Mouse (Mus musculus): ENCODE data around the gene Slc16a7. TPM values are rescaled to one million over a fixed set of nuclear protein-coding genes. Genes with fewer than 3 reads are reported as not detected.

Slc16a7 gene
- polyA plus RNA-seq, 1 experiment from 2014 or later: 5.6 TPM

GRCm38 (mm10) chr10:125266322-125266721 lies 122.9 kb downstream of the Slc16a7 start:
- Histone ChIP-seq H3K4me3 (no peak overlapping the region), H3K36me3 (no peaks in the 10 kb centered on the region), H3K4me1 (no peaks in the 10 kb centered on the region), H3K9ac (no peak overlapping the region), H3K27ac (no peak overlapping the region), H3K27me3 (no peaks in the 10 kb centered on the region), H3K4me2 (replicated peaks) (no peak overlapping the region), H3K9me3 (no peaks in the 10 kb centered on the region)
- 73% methylated on average over 4 of the region's 4 CpGs for WGBS
- no peak for ATAC-seq (ENCODE audit: insufficient number of reproducible peaks, insufficient read depth, low FRiP score, low TSS enrichment)

GRCm38 (mm10) chr10:125265901-125266300 lies 123.4 kb downstream of the Slc16a7 start:
- Histone ChIP-seq H3K4me3 (no peak overlapping the region), H3K27ac (no peak overlapping the region), H3K36me3 (no peaks in the 10 kb centered on the region), H3K9me3 (no peaks in the 10 kb centered on the region), H3K27me3 (no peaks in the 10 kb centered on the region), H3K4me1 (no peaks in the 10 kb centered on the region), H3K4me2 (replicated peaks) (no peak overlapping the region), H3K9ac (no peak overlapping the region)
- WGBS: 42% methylated on average over 9 of the region's 9 CpGs
- no peak for ATAC-seq (ENCODE audit: insufficient number of reproducible peaks, insufficient read depth, low FRiP score, low TSS enrichment)

- Histone ChIP-seq H3K9me3 (no peaks in the 10 kb centered on the region), H3K27me3 (no peaks in the 10 kb centered on the region), H3K27ac (no peak overlapping the region), H3K4me3 (no peak overlapping the region), H3K36me3 (no peaks in the 10 kb centered on the region), H3K9ac (no peak overlapping the region), H3K4me1 (no peaks in the 10 kb centered on the region), H3K4me2 (replicated peaks) (no peak overlapping the region)
- WGBS: 85% methylated on average over 14 of the region's 14 CpGs
- no peak for ATAC-seq (ENCODE audit: insufficient number of reproducible peaks, insufficient read depth, low FRiP score, low TSS enrichment)
Measured at GRCm38 (mm10) chr10:125265467-125265866, 123.8 kb downstream of the Slc16a7 start.

- H3K9me3 ChIP-seq: no peaks in the 10 kb centered on the region
- no peaks in the 10 kb centered on the region for H3K36me3 ChIP-seq
- H3K4me2 ChIP-seq (replicated peaks): no peak overlapping the region
- H3K4me1 ChIP-seq: no peaks in the 10 kb centered on the region
- no peak overlapping the region for H3K4me3 ChIP-seq
- ATAC-seq (ENCODE audit: insufficient number of reproducible peaks, insufficient read depth, low FRiP score, low TSS enrichment): no peak
- no peak overlapping the region for H3K9ac ChIP-seq
- no peaks in the 10 kb centered on the region for H3K27me3 ChIP-seq
- 61% methylated on average over 4 of the region's 4 CpGs for WGBS
- H3K27ac ChIP-seq: no peak overlapping the region
Measured at GRCm38 (mm10) chr10:125264938-125265337, 124.3 kb downstream of the Slc16a7 start.

- Histone ChIP-seq H3K36me3 (no peaks in the 10 kb centered on the region), H3K4me3 (no peak overlapping the region), H3K9me3 (no peaks in the 10 kb centered on the region), H3K27me3 (no peaks in the 10 kb centered on the region), H3K9ac (no peak overlapping the region), H3K27ac (no peak overlapping the region), H3K4me2 (replicated peaks) (no peak overlapping the region), H3K4me1 (no peaks in the 10 kb centered on the region)
- no peak for ATAC-seq (ENCODE audit: insufficient number of reproducible peaks, insufficient read depth, low FRiP score, low TSS enrichment)
- 95% methylated on average over 4 of the region's 4 CpGs for WGBS
Measured at GRCm38 (mm10) chr10:125255904-125256303, 133.4 kb downstream of the Slc16a7 start.

- Histone ChIP-seq H3K9me3 (no peaks in the 10 kb centered on the region), H3K27ac (no peak overlapping the region), H3K4me3 (no peak overlapping the region), H3K9ac (no peak overlapping the region), H3K4me2 (replicated peaks) (no peak overlapping the region), H3K4me1 (no peaks in the 10 kb centered on the region), H3K36me3 (no peaks in the 10 kb centered on the region), H3K27me3 (no peaks in the 10 kb centered on the region)
- 74% methylated on average over 2 of the region's 2 CpGs for WGBS
- ATAC-seq (ENCODE audit: insufficient number of reproducible peaks, insufficient read depth, low FRiP score, low TSS enrichment): no peak
Measured at GRCm38 (mm10) chr10:125214536-125214935, 174.7 kb downstream of the Slc16a7 start.

GRCm38 (mm10) chr10:125213805-125214204 lies 175.5 kb downstream of the Slc16a7 start:
- H3K27me3 ChIP-seq: no peaks in the 10 kb centered on the region
- no peak overlapping the region for H3K4me2 ChIP-seq (replicated peaks)
- H3K9ac ChIP-seq: no peak overlapping the region
- H3K9me3 ChIP-seq: no peaks in the 10 kb centered on the region
- H3K4me1 ChIP-seq: no peaks in the 10 kb centered on the region
- no peak for ATAC-seq (ENCODE audit: insufficient number of reproducible peaks, insufficient read depth, low FRiP score, low TSS enrichment)
- 90% methylated on average over 3 of the region's 3 CpGs for whole genome bisulfite sequencing
- no peak overlapping the region for H3K27ac ChIP-seq
- no peaks in the 10 kb centered on the region for H3K36me3 ChIP-seq
- no peak overlapping the region for H3K4me3 ChIP-seq

GRCm38 (mm10) chr10:125187544-125187943 lies 201.7 kb downstream of the Slc16a7 start:
- 66% methylated on average over 5 of the region's 5 CpGs for WGBS
- Histone ChIP-seq H3K9me3 (no peaks in the 10 kb centered on the region), H3K27me3 (no peaks in the 10 kb centered on the region), H3K4me3 (no peak overlapping the region), H3K4me1 (no peaks in the 10 kb centered on the region), H3K36me3 (no peaks in the 10 kb centered on the region), H3K27ac (no peak overlapping the region), H3K4me2 (replicated peaks) (no peak overlapping the region), H3K9ac (no peak overlapping the region)
- no peak for ATAC-seq (ENCODE audit: insufficient number of reproducible peaks, insufficient read depth, low FRiP score, low TSS enrichment)

- no peak overlapping the region for H3K4me3 ChIP-seq
- H3K9me3 ChIP-seq: no peaks in the 10 kb centered on the region
- no peaks in the 10 kb centered on the region for H3K27me3 ChIP-seq
- no peaks in the 10 kb centered on the region for H3K36me3 ChIP-seq
- H3K27ac ChIP-seq: no peak overlapping the region
- no peak overlapping the region for H3K4me2 ChIP-seq (replicated peaks)
- no peak overlapping the region for H3K9ac ChIP-seq
- ATAC-seq (ENCODE audit: insufficient number of reproducible peaks, insufficient read depth, low FRiP score, low TSS enrichment): no peak
- 89% methylated on average over 4 of the region's 4 CpGs for WGBS
- no peaks in the 10 kb centered on the region for H3K4me1 ChIP-seq
Measured at GRCm38 (mm10) chr10:125185387-125185786, 203.9 kb downstream of the Slc16a7 start.

GRCm38 (mm10) chr10:125184146-125184545 lies 205.1 kb downstream of the Slc16a7 start:
- no peaks in the 10 kb centered on the region for H3K4me1 ChIP-seq
- 31% methylated on average over 5 of the region's 5 CpGs for whole genome bisulfite sequencing
- no peak overlapping the region for H3K9ac ChIP-seq
- H3K9me3 ChIP-seq: no peaks in the 10 kb centered on the region
- ATAC-seq (ENCODE audit: insufficient number of reproducible peaks, insufficient read depth, low FRiP score, low TSS enrichment): no peak
- H3K4me3 ChIP-seq: no peak overlapping the region
- no peak overlapping the region for H3K4me2 ChIP-seq (replicated peaks)
- no peaks in the 10 kb centered on the region for H3K36me3 ChIP-seq
- H3K27ac ChIP-seq: no peak overlapping the region
- H3K27me3 ChIP-seq: no peaks in the 10 kb centered on the region

- no peak overlapping the region for H3K4me2 ChIP-seq (replicated peaks)
- 86% methylated on average over 3 of the region's 3 CpGs for WGBS
Measured at GRCm38 (mm10) chr10:125182545-125182944, 206.7 kb downstream of the Slc16a7 start.

GRCm38 (mm10) chr10:125177782-125178181 lies 211.5 kb downstream of the Slc16a7 start:
- Histone ChIP-seq H3K27ac (no peak overlapping the region), H3K36me3 (no peaks in the 10 kb centered on the region), H3K27me3 (no peaks in the 10 kb centered on the region), H3K9ac (no peak overlapping the region), H3K4me2 (replicated peaks) (no peak overlapping the region), H3K4me1 (no peaks in the 10 kb centered on the region), H3K4me3 (no peak overlapping the region), H3K9me3 (no peaks in the 10 kb centered on the region)
- 88% methylated on average over 2 of the region's 2 CpGs for WGBS
- ATAC-seq (ENCODE audit: insufficient number of reproducible peaks, insufficient read depth, low FRiP score, low TSS enrichment): no peak

More at GRCm38 (mm10) chr10:125182545-125182944, 206.7 kb downstream of the Slc16a7 start:
- H3K9me3 ChIP-seq: no peaks in the 10 kb centered on the region
- H3K9ac ChIP-seq: no peak overlapping the region
- no peaks in the 10 kb centered on the region for H3K36me3 ChIP-seq
- H3K27me3 ChIP-seq: no peaks in the 10 kb centered on the region
- H3K4me1 ChIP-seq: no peaks in the 10 kb centered on the region
- H3K27ac ChIP-seq: no peak overlapping the region
- ATAC-seq (ENCODE audit: insufficient number of reproducible peaks, insufficient read depth, low FRiP score, low TSS enrichment): no peak
- H3K4me3 ChIP-seq: no peak overlapping the region

Measured in embryonic facial prominence, embryonic 12.5 days (tissue).